In the genomic region with DNA sequence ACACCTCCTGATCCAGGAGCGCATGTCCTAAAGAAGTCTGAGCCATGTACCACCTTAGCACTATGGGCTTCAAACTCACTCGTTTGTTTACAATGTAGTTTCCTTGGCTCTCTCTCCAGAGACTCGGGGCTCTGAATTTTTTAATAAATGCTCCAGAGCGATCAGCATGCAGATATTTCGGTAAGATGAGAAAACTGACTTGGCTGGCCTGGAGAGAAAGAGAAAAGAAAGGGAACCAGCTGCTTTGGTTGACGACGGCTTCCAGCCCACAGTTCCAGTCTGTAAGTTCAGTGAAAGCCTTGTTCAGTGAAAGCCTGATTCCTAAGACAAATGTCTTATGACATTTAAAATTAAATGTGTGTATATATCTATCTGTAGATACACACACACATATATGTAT, we compare ENCODE assay signal across 26 mouse cellular contexts. TPM values are rescaled to one million over a fixed set of nuclear protein-coding genes. Genes with fewer than 3 reads are reported as not detected.
DNase-seq lines count a peak whose midpoint lies in the region; ATAC-seq and TF ChIP-seq lines count a peak whose summit lies in the region.
"Had no signal": no experiment of that assay in that cellular context is flagged by ENCODE, and none has a peak within 500 bp of the region (broad histone marks: within the 10 kb centered on the region; RNA-seq: fewer than 3 reads in every experiment).

No protein-coding gene starts in this region.

- H3K27me3 ChIP-seq in forebrain, embryonic 16.5 days (replicated peaks; ENCODE audit: control insufficient read depth, insufficient read depth, low read length): no peaks in the 10 kb centered on the region
- H3K27me3 ChIP-seq in forebrain, embryonic 12.5 days: no peaks in the 10 kb centered on the region
- no peaks in the 10 kb centered on the region for H3K27me3 ChIP-seq in lung, embryonic 14.5 days (ENCODE audit: insufficient read depth, low read length)
- no peaks in the 10 kb centered on the region for H3K27me3 ChIP-seq in embryonic facial prominence, embryonic 10.5 days (replicated peaks; ENCODE audit: low read depth, poor library complexity, severe bottlenecking)
- H3K27me3 ChIP-seq: embryonic facial prominence, embryonic 13.5 days; heart, embryonic 13.5 days had no signal

- WGBS in forebrain, embryonic 16.5 days: 62% methylated on average over 7 of the region's 7 CpGs
- 85% methylated on average over 7 of the region's 7 CpGs for WGBS in forebrain, embryonic 12.5 days
- WGBS in lung, embryonic 14.5 days: 44% methylated on average over 7 of the region's 7 CpGs
- WGBS in embryonic facial prominence, embryonic 10.5 days: 86% methylated on average over 7 of the region's 7 CpGs

- H3K9me3 ChIP-seq in forebrain, embryonic 16.5 days (ENCODE audit: control insufficient read depth, low read length): no peaks in the 10 kb centered on the region
- no peaks in the 10 kb centered on the region for H3K9me3 ChIP-seq in forebrain, embryonic 12.5 days
- no peaks in the 10 kb centered on the region for H3K9me3 ChIP-seq in lung, embryonic 14.5 days (ENCODE audit: low read depth, low read length)
- no peaks in the 10 kb centered on the region for H3K9me3 ChIP-seq in embryonic facial prominence, embryonic 10.5 days
- H3K9me3 ChIP-seq: heart, embryonic 10.5 days had no signal

- H3K27ac ChIP-seq in forebrain, embryonic 16.5 days (ENCODE audit: low read length): 0 out of 2 replicates have a peak overlapping the region, but pooled peaks have one; percentile 10
- H3K27ac ChIP-seq in forebrain, embryonic 12.5 days: no peak overlapping the region
- peak overlapping the region; percentile 46; the same call in 1 of the 2 replicates for H3K27ac ChIP-seq in lung, embryonic 14.5 days (ENCODE audit: low read depth)
- no peak overlapping the region for H3K27ac ChIP-seq in embryonic facial prominence, embryonic 10.5 days (replicated peaks)
- H3K27ac ChIP-seq: embryonic facial prominence, embryonic 13.5 days; heart, adult 2 months; heart, embryonic 10.5 days; heart, embryonic 13.5 days; hindbrain, embryonic 14.5 days; hindbrain, postnatal 0 days had no signal

- no peaks in the 10 kb centered on the region for H3K36me3 ChIP-seq in forebrain, embryonic 16.5 days (ENCODE audit: control insufficient read depth, insufficient read depth)
- no peaks in the 10 kb centered on the region for H3K36me3 ChIP-seq in forebrain, embryonic 12.5 days (replicated peaks)
- H3K36me3 ChIP-seq in lung, embryonic 14.5 days (ENCODE audit: insufficient read depth): no peaks in the 10 kb centered on the region
- no peaks in the 10 kb centered on the region for H3K36me3 ChIP-seq in embryonic facial prominence, embryonic 10.5 days (replicated peaks)
- H3K36me3 ChIP-seq: embryonic facial prominence, embryonic 13.5 days; heart, embryonic 10.5 days; heart, embryonic 13.5 days had no signal

- peak; percentile 76 for DNase-seq in lung, embryonic 14.5 days
- DNase-seq in lung, adult 18-20 months: no peak
- peak; percentile 23 for DNase-seq in brain, adult 2 months (ENCODE audit: low read depth, low spot score)
- peak; percentile 11 for DNase-seq in lung, postnatal 14 days
- DNase-seq in embryonic facial prominence, embryonic 10.5 days (ENCODE audit: low spot score): no peak
- no peak for DNase-seq in left cerebral cortex, postnatal 10 days (ENCODE audit: extremely low spot score in 1 of 2, low spot score in 2 of 2)
- DNase-seq: adrenal gland, postnatal 10 days; adrenal gland, postnatal 36 days; cerebellum, adult 11 months; cerebellum, adult 9-11 months; cerebellum, postnatal 25 days; gastrocnemius, postnatal 10 days; gastrocnemius, postnatal 36 days; heart, adult 2 months; heart, postnatal 14 days; heart, postnatal 4 days had no signal

- no peak overlapping the region for H3K9ac ChIP-seq in forebrain, embryonic 16.5 days (replicated peaks; ENCODE audit: low read depth, low read length)
- no peak overlapping the region for H3K9ac ChIP-seq in forebrain, embryonic 12.5 days
- H3K9ac ChIP-seq in lung, embryonic 14.5 days: no peak overlapping the region
- H3K9ac ChIP-seq: embryonic facial prominence, embryonic 13.5 days; heart, embryonic 13.5 days; hindbrain, embryonic 14.5 days had no signal

- intact Hi-C loops in left cerebral cortex, postnatal 10 days (cut with DNase I): no loop called here

- H3K4me1 ChIP-seq in forebrain, embryonic 16.5 days (replicated peaks; ENCODE audit: control insufficient read depth, insufficient read depth, low read length): peaks cover 7% of the 10 kb centered on the region; the same call in 1 of the 2 replicates
- H3K4me1 ChIP-seq in forebrain, embryonic 12.5 days: no peaks in the 10 kb centered on the region
- H3K4me1 ChIP-seq in lung, embryonic 14.5 days (ENCODE audit: insufficient read depth): peaks cover 12% of the 10 kb centered on the region
- no peaks in the 10 kb centered on the region for H3K4me1 ChIP-seq in embryonic facial prominence, embryonic 10.5 days
- H3K4me1 ChIP-seq: embryonic facial prominence, embryonic 13.5 days; heart, embryonic 10.5 days; heart, embryonic 13.5 days had no signal

- ATAC-seq in forebrain, embryonic 16.5 days: no peak
- no peak for ATAC-seq in forebrain, embryonic 12.5 days (ENCODE audit: low FRiP score)
- peak; percentile 44; the same call in 1 of the 2 replicates for ATAC-seq in lung, embryonic 14.5 days (ENCODE audit: insufficient read depth)
- ATAC-seq: activated CD4-positive, CD25-positive, alpha-beta regulatory T cell, adult 4 months; forebrain, embryonic 14.5 days; hindbrain, postnatal 0 days had no signal

- TF ChIP-seq CTCF in lung, embryonic 14.5 days (IDR thresholded peaks at IDR 0.05; ENCODE audit: low read depth): no peak

- H3K4me2 ChIP-seq in forebrain, embryonic 16.5 days (ENCODE audit: low read length): no peak overlapping the region
- no peak overlapping the region for H3K4me2 ChIP-seq in forebrain, embryonic 12.5 days
- no peak overlapping the region for H3K4me2 ChIP-seq in lung, embryonic 14.5 days
- H3K4me2 ChIP-seq: embryonic facial prominence, embryonic 13.5 days; heart, embryonic 13.5 days; hindbrain, embryonic 14.5 days had no signal

- H3K4me3 ChIP-seq in forebrain, embryonic 16.5 days (replicated peaks; ENCODE audit: low read length): no peak overlapping the region
- H3K4me3 ChIP-seq in forebrain, embryonic 12.5 days (replicated peaks): no peak overlapping the region
- H3K4me3 ChIP-seq in lung, embryonic 14.5 days (ENCODE audit: low read depth, low read length): no peak overlapping the region
- H3K4me3 ChIP-seq in embryonic facial prominence, embryonic 10.5 days: no peak overlapping the region
- H3K4me3 ChIP-seq: embryonic facial prominence, embryonic 13.5 days; erythroblast, embryonic 14.5 days; heart, adult 2 months; heart, embryonic 10.5 days; heart, embryonic 13.5 days had no signal

RNA-seq across cellular contexts. Expression of gene Adpgk, which starts 59.4 kb away (rescaled TPM):
- polyA plus RNA-seq in forebrain, embryonic 16.5 days (2015; fragmentation: Nextera tagmentation; extraction: Ambion mirVana): 20.7 and 20.9 TPM in 2 replicates
- polyA plus RNA-seq in forebrain, embryonic 12.5 days (2016; fragmentation: Nextera tagmentation; extraction: Ambion mirVana): 28.4 and 29.0 TPM in 2 replicates
- 56.8 and 57.0 TPM in 2 replicates for polyA plus RNA-seq in lung, embryonic 14.5 days (2014; fragmentation: Nextera tagmentation; extraction: Ambion mirVana)
- polyA plus RNA-seq in embryonic facial prominence, embryonic 10.5 days (2016; fragmentation: Nextera tagmentation; extraction: Ambion mirVana): 45.0 and 46.5 TPM in 2 replicates
- 10 to 100 TPM; 16.7 to 18.5 TPM for total RNA-seq in left cerebral cortex, postnatal 10 days (2021)

Comparison
In these comparisons a context has a peak if more than half of its experiments do, and no peak if none do; other contexts are left out.
1. H3K27ac ChIP-seq: peak in forebrain, embryonic 16.5 days (single experiment) and lung, embryonic 14.5 days (single experiment); none in forebrain, embryonic 12.5 days (single experiment) and embryonic facial prominence, embryonic 10.5 days (single experiment).
2. DNase-seq: peak in lung, embryonic 14.5 days (single experiment), brain, adult 2 months (single experiment) and lung, postnatal 14 days (single experiment); none in lung, adult 18-20 months (0 of 2), embryonic facial prominence, embryonic 10.5 days (single experiment) and left cerebral cortex, postnatal 10 days (0 of 2).